Mouse (Mus musculus) kidney, embryonic 15.5 days (tissue): ENCODE measurements around the gene 3110018I06Rik. TPM values are rescaled to one million over a fixed set of nuclear protein-coding genes. Genes with fewer than 3 reads are reported as not detected.

Source experiments
- ATAC-seq: fragments of 200-750 bp; cut with Nextera tagmentation; replicated peaks from 2 replicates; pipeline ENCODE4 v1.8.0; 2017; ENCODE audit warnings: moderate TSS enrichment; ENCODE audit not compliant: low FRiP score
- H3K27ac ChIP-seq: fragments of 300-500 bp; sonication (generic); 2 replicates; pipeline ENCODE4 v1.5.1; 2015; ENCODE audit warnings: mild to moderate bottlenecking, inconsistent platforms
- H3K27me3 ChIP-seq: fragments of 300-500 bp; sonication (generic); 2 replicates; pipeline ENCODE4 v1.6.1; 2015; ENCODE audit warnings: inconsistent platforms
- H3K36me3 ChIP-seq: fragments of 300-500 bp; sonication (generic); 2 replicates; pipeline ENCODE4 v1.6.1; 2015; ENCODE audit warnings: inconsistent platforms
- H3K4me1 ChIP-seq: fragments of 300-500 bp; sonication (generic); 2 replicates; pipeline ENCODE4 v1.6.1; 2015; ENCODE audit warnings: inconsistent platforms
- H3K4me2 ChIP-seq: fragments of 300-500 bp; sonication (generic); 2 replicates; pipeline ENCODE4 v1.6.1; 2015; ENCODE audit warnings: moderate library complexity, mild to moderate bottlenecking, inconsistent platforms
- H3K4me3 ChIP-seq: fragments of 300-500 bp; sonication (generic); replicated peaks from 2 replicates; pipeline ENCODE4 v1.5.1; 2015; ENCODE audit warnings: mild to moderate bottlenecking, inconsistent platforms
- H3K9ac ChIP-seq: fragments of 300-500 bp; sonication (generic); 2 replicates; pipeline ENCODE4 v1.6.1; 2015; ENCODE audit warnings: mild to moderate bottlenecking, inconsistent platforms
- H3K9me3 ChIP-seq: fragments of 300-500 bp; sonication (generic); replicated peaks from 2 replicates; pipeline ENCODE4 v1.6.1; 2016; ENCODE audit warnings: inconsistent platforms
- WGBS: fragments of 180-500 bp; shearing (Covaris S2); methylation state at CpG from one replicate; pipeline ENCODE4 v1.1.7; 2015; ENCODE audit warnings: mixed read lengths; 5-methylcytosine and 5-hydroxymethylcytosine counted together
- polyA plus RNA-seq: library from polyadenylated mRNA; unstranded; fragments of >200 nt; fragmentation: Nextera tagmentation; extraction: Ambion mirVana; gene quantifications from 2 replicates; pipeline ENCODE4 v1.2.1, GENCODE M21; 2015

3110018I06Rik gene
- polyA plus RNA-seq, 1 experiment from 2014 or later: not detected

- Histone ChIP-seq H3K27ac (no peak overlapping the region), H3K36me3 (no peaks in the 10 kb centered on the region), H3K9me3 (no peaks in the 10 kb centered on the region), H3K27me3 (no peaks in the 10 kb centered on the region), H3K4me3 (no peak overlapping the region), H3K9ac (no peak overlapping the region), H3K4me2 (no peak overlapping the region), H3K4me1 (peaks cover 7% of the 10 kb centered on the region; the same call in 1 of the 2 replicates)
- WGBS: 84% methylated on average over 3 of the region's 3 CpGs
- no peak for ATAC-seq
These were observed 32.5 kb downstream of the 3110018I06Rik start for GRCm38 (mm10) chr12:107520941-107521340.

- 81% methylated on average over 1 of the region's 1 CpGs for WGBS
These were observed 40.0 kb downstream of the 3110018I06Rik start for GRCm38 (mm10) chr12:107528346-107528880.

GRCm38 (mm10) chr12:107532871-107533270 is 44.4 kb downstream of the 3110018I06Rik start:
- Histone ChIP-seq H3K9me3 (no peaks in the 10 kb centered on the region), H3K4me3 (no peak overlapping the region), H3K4me1 (no peaks in the 10 kb centered on the region), H3K9ac (no peak overlapping the region), H3K27ac (no peak overlapping the region), H3K27me3 (no peaks in the 10 kb centered on the region), H3K4me2 (no peak overlapping the region), H3K36me3 (no peaks in the 10 kb centered on the region)
- 87% methylated on average over 7 of the region's 7 CpGs for WGBS
- no peak for ATAC-seq

More at GRCm38 (mm10) chr12:107528346-107528880, 40.0 kb downstream of the 3110018I06Rik start:
- H3K36me3 ChIP-seq: no peaks in the 10 kb centered on the region
- H3K9ac ChIP-seq: no peak overlapping the region
- no peaks in the 10 kb centered on the region for H3K27me3 ChIP-seq
- H3K4me2 ChIP-seq: no peak overlapping the region
- H3K4me3 ChIP-seq: no peak overlapping the region
- H3K9me3 ChIP-seq: no peaks in the 10 kb centered on the region
- no peak overlapping the region for H3K27ac ChIP-seq
- ATAC-seq: no peak
- H3K4me1 ChIP-seq: no peaks in the 10 kb centered on the region
